Mouse (Mus musculus): ENCODE results near the gene Clpsl2.

Gene Clpsl2

GRCm38 (mm10) chr17:28549111-28549510 is at the start of gene Clpsl2:
Gene Clpsl2, plus strand, starts transcription at chr17:28549411.
- no peak for DNase-seq (ENCODE audit: low spot score in 2 of 2)

- DNase-seq (ENCODE audit: low spot score in 2 of 2): no peak
Observed at GRCm38 (mm10) chr17:28500465-28500864, 48.7 kb upstream of the Clpsl2 start.

GRCm38 (mm10) chr17:28502196-28502821 is 46.9 kb upstream of the Clpsl2 start:
- DNase-seq (ENCODE audit: low spot score in 2 of 2): no peak

- no peak for DNase-seq (ENCODE audit: low spot score in 2 of 2)
Observed at GRCm38 (mm10) chr17:28504182-28504581, 45.0 kb upstream of the Clpsl2 start.

- no peak for DNase-seq (ENCODE audit: low spot score in 2 of 2)
Observed at GRCm38 (mm10) chr17:28505591-28505990, 43.6 kb upstream of the Clpsl2 start.

- DNase-seq (ENCODE audit: low spot score in 2 of 2): no peak
Observed at GRCm38 (mm10) chr17:28506895-28507294, 42.3 kb upstream of the Clpsl2 start.

GRCm38 (mm10) chr17:28507496-28507895 is 41.7 kb upstream of the Clpsl2 start:
- DNase-seq (ENCODE audit: low spot score in 2 of 2): no peak

GRCm38 (mm10) chr17:28510445-28511342 is 38.5 kb upstream of the Clpsl2 start:
- DNase-seq (ENCODE audit: low spot score in 2 of 2): no peak

- no peak for DNase-seq (ENCODE audit: low spot score in 2 of 2)
Observed at GRCm38 (mm10) chr17:28511616-28512541, 37.3 kb upstream of the Clpsl2 start.

- DNase-seq (ENCODE audit: low spot score in 2 of 2): no peak
Observed at GRCm38 (mm10) chr17:28512696-28513095, 36.5 kb upstream of the Clpsl2 start.

GRCm38 (mm10) chr17:28513337-28513736 is 35.9 kb upstream of the Clpsl2 start:
- DNase-seq (ENCODE audit: low spot score in 2 of 2): no peak

- DNase-seq (ENCODE audit: low spot score in 2 of 2): no peak
Observed at GRCm38 (mm10) chr17:28513844-28514243, 35.4 kb upstream of the Clpsl2 start.

GRCm38 (mm10) chr17:28514555-28514954 is 34.7 kb upstream of the Clpsl2 start:
- no peak for DNase-seq (ENCODE audit: low spot score in 2 of 2)

- no peak for DNase-seq (ENCODE audit: low spot score in 2 of 2)
Observed at GRCm38 (mm10) chr17:28515431-28516341, 33.5 kb upstream of the Clpsl2 start.

- no peak for DNase-seq (ENCODE audit: low spot score in 2 of 2)
Observed at GRCm38 (mm10) chr17:28516881-28517280, 32.3 kb upstream of the Clpsl2 start.

- peak in 1 of 2 experiments; percentile 44 for DNase-seq (ENCODE audit: low spot score in 2 of 2)
Observed at GRCm38 (mm10) chr17:28517441-28517955, 31.7 kb upstream of the Clpsl2 start, which contains the start of gene Fkbp5. Gene Fkbp5, minus strand, starts transcription at chr17:28517527.

- peak; percentile 75 to 85 for DNase-seq (ENCODE audit: low spot score in 2 of 2)
Observed at GRCm38 (mm10) chr17:28517956-28518614, 31.1 kb upstream of the Clpsl2 start.

GRCm38 (mm10) chr17:28518615-28519071 is 30.6 kb upstream of the Clpsl2 start:
- no peak for DNase-seq (ENCODE audit: low spot score in 2 of 2)

- DNase-seq (ENCODE audit: low spot score in 2 of 2): no peak
Observed at GRCm38 (mm10) chr17:28519827-28520226, 29.4 kb upstream of the Clpsl2 start.

GRCm38 (mm10) chr17:28520561-28520960 is 28.6 kb upstream of the Clpsl2 start:
- no peak for DNase-seq (ENCODE audit: low spot score in 2 of 2)
